Mouse (Mus musculus): ENCODE data around the gene Apol7c. TPM values are rescaled to one million over a fixed set of nuclear protein-coding genes. Genes with fewer than 3 reads are reported as not detected.
A peak's percentile ranks its signal among the peaks of the same experiment; 100 is the strongest.
"Not testable (repeated sequence)": the region's sequence is repeated elsewhere in the genome, so short reads cannot be mapped to it uniquely, and the experiment has no call there.

The Apol7c gene
- total RNA-seq (2021): 1 to 10 TPM in 1 of 2 experiments, not detected in 1; 2.8 TPM
- long read RNA-seq, experiment 1: 0 reads
- long read RNA-seq, experiment 2, partial matches to known transcripts: 0 of 1 reads
- long read RNA-seq, experiment 2, other reads (novel, unspliced or antisense): 0 of 1 reads

GRCm38 (mm10) chr15:77533216-77533615, at the start of gene Apol7c:
Gene Apol7c, minus strand, starts transcription at chr15:77533316.
- DNase-seq: no peak

- DNase-seq: peak; percentile 72 to 89
These were observed 48.6 kb upstream of the Apol7c start for GRCm38 (mm10) chr15:77581681-77582080.

- no peak for DNase-seq
These were observed 46.2 kb upstream of the Apol7c start for GRCm38 (mm10) chr15:77579311-77579710.

- DNase-seq: peak in 1 of 2 experiments; percentile 31
These were observed 45.7 kb upstream of the Apol7c start for GRCm38 (mm10) chr15:77578801-77579200.

GRCm38 (mm10) chr15:77563219-77563618, 30.1 kb upstream of the Apol7c start:
- no peak for DNase-seq

- DNase-seq: no peak
These were observed 28.7 kb upstream of the Apol7c start, which contains the start of gene 1700025B11Rik for GRCm38 (mm10) chr15:77561792-77562191. Gene 1700025B11Rik, minus strand, starts transcription at chr15:77561892.

- DNase-seq: not testable (repeated sequence)
These were observed 6.1 kb upstream of the Apol7c start for GRCm38 (mm10) chr15:77539221-77539620.

- peak; percentile 65 to 87 for DNase-seq
These were observed 9.8 kb downstream of the Apol7c start for GRCm38 (mm10) chr15:77523186-77523843.

- not testable (repeated sequence) for DNase-seq
These were observed 12.5 kb downstream of the Apol7c start for GRCm38 (mm10) chr15:77520596-77520995.

GRCm38 (mm10) chr15:77507966-77508365, 25.1 kb downstream of the Apol7c start, which contains the start of gene Apol11a:
Gene Apol11a, plus strand, starts transcription at chr15:77508271.
- DNase-seq: not testable (repeated sequence)

- DNase-seq: not testable (repeated sequence)
These were observed 38.4 kb downstream of the Apol7c start for GRCm38 (mm10) chr15:77494694-77495093.

GRCm38 (mm10) chr15:77493181-77493580, 39.9 kb downstream of the Apol7c start:
- not testable (repeated sequence) for DNase-seq

GRCm38 (mm10) chr15:77482140-77482794, 50.8 kb downstream of the Apol7c start:
- DNase-seq: no peak

- not testable (repeated sequence) for DNase-seq
These were observed 56.4 kb downstream of the Apol7c start, which contains the start of gene Apol10a for GRCm38 (mm10) chr15:77476693-77477092. Gene Apol10a, plus strand, starts transcription at chr15:77477047.

Other genes starting within 250 kb of the Apol7c start
- 10 to 100 TPM; 86.5 to 90.5 TPM for gene Rbfox2, start 226.3 kb downstream of the Apol7c start, total RNA-seq (2021)
- gene Apol7a, start 134.2 kb downstream of the Apol7c start, total RNA-seq (2021): under 1 TPM in 1 of 2 experiments, not detected in 1; 0.13 TPM
- under 1 TPM; 0.30 to 0.62 TPM for gene Apol9a, start 122.2 kb downstream of the Apol7c start, total RNA-seq (2021)
- under 1 TPM in 1 of 2 experiments, not detected in 1; 0.31 TPM for gene Apol7b, start 85.8 kb downstream of the Apol7c start, total RNA-seq (2021)
- not detected for gene Apol10a, start 56.3 kb downstream of the Apol7c start, total RNA-seq (2021)
- not detected for gene Apol11a, start 25.0 kb downstream of the Apol7c start, total RNA-seq (2021)
- not detected for gene 1700025B11Rik, start 28.6 kb upstream of the Apol7c start, total RNA-seq (2021)
- 1 to 10 TPM in 1 of 2 experiments, under 1 TPM in 1; 0.69 to 3.9 TPM for gene Apol10b, start 62.8 kb upstream of the Apol7c start, total RNA-seq (2021)
- not detected for gene Gm36245, start 65.9 kb upstream of the Apol7c start, total RNA-seq (2021)
- 1 to 10 TPM; 2.5 to 2.8 TPM for gene Apol11b, start 110.0 kb upstream of the Apol7c start, total RNA-seq (2021)
- gene Apol7e, start 165.5 kb upstream of the Apol7c start, total RNA-seq (2021): under 1 TPM in 1 of 2 experiments, not detected in 1; 0.28 TPM
- under 1 TPM in 1 of 2 experiments, not detected in 1; 0.46 TPM for gene Apol9b, start 195.7 kb upstream of the Apol7c start, total RNA-seq (2021)
- gene Apol8, start 223.7 kb upstream of the Apol7c start, total RNA-seq (2021): not detected

All from heart, adult 18-20 months (tissue).